Comparison of ENCODE assay signal across 14 mouse cellular contexts in the genomic region with DNA sequence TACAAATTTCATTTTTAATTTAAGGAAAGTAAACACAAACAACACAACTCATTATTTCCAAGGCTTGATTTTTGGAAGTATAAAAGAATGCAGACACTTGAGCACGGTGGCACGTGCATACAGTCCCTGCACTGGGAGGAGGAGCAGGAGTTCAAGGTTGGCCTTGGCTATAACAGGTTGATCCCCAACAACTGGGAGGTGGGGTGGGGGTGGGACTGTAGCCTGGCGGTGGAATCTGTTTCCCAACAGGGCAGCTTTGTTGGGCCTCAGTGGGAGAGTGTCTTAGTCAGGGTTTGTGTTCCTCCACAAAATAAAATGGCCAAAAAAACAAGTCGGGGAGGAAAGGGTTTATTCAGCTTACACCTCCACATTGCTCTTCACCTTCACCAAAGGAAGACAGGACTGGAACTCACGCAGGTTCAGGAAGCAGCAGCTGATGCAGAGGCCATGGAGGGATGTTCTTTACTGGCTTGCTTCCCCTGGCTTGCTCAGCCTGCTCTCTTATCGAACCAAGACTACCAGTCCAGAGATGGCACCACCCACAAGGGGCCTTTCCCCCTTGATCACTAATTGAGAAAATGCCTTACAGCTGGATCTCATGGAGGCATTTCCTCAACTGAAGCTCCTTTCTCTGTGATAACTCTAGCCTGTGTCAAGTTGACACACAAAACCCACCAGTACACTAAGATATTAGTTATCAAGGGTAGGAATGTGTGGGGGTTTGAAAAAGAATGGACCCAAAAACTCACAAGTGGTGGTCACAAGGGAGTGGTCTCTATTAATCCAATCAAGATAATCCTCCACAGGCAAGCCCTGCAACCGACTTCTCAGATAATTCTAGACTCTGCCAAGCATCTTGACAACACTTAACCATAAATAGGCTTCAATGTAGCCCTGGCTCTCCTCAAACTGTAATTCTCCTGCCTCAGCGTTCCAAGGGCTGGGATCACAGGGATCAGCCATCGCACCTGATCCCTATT. TPM values are rescaled to one million over a fixed set of nuclear protein-coding genes. Genes with fewer than 3 reads are reported as not detected.
DNase-seq lines count a peak whose midpoint lies in the region; ATAC-seq lines count a peak whose summit lies in the region.
"Had no signal": no experiment of that assay in that cellular context is flagged by ENCODE, and none has a peak within 500 bp of the region (broad histone marks: within the 10 kb centered on the region; RNA-seq: fewer than 3 reads in every experiment).

No protein-coding gene starts in this region.

- no peak overlapping the region for H3K27ac ChIP-seq in heart, embryonic 13.5 days (replicated peaks)
- no peak overlapping the region for H3K27ac ChIP-seq in neural tube, embryonic 15.5 days (replicated peaks)
- H3K27ac ChIP-seq: limb, embryonic 15.5 days; stomach, postnatal 0 days had no signal

- H3K4me1 ChIP-seq in heart, embryonic 13.5 days, result peaks cover 25% of the 10 kb centered on the region
- H3K4me1 ChIP-seq in neural tube, embryonic 15.5 days, result peaks cover 35% of the 10 kb centered on the region

- no peak for DNase-seq in heart, postnatal 4 days
- peak; percentile 9 for DNase-seq in spleen, adult 12 weeks (ENCODE audit: low spot score)
- DNase-seq in spleen, postnatal 36 days (ENCODE audit: low spot score in 2 of 2), result no peak
- peak; percentile 54 for DNase-seq in liver
- no peak for DNase-seq in layer of hippocampus, postnatal 14 days (ENCODE audit: low spot score in 2 of 2)
- no peak for DNase-seq in frontal cortex, adult 2 months (ENCODE audit: extremely low spot score in 1 of 2, low spot score in 1 of 2)
- DNase-seq: B cell, adult 2 months; cerebellum, adult 2 months; heart, postnatal 36 days; kidney, adult 11 months had no signal

- WGBS in heart, embryonic 13.5 days, result 67% methylated on average over 9 of the region's 9 CpGs
- 88% methylated on average over 9 of the region's 9 CpGs for WGBS in neural tube, embryonic 15.5 days

- ATAC-seq in heart, embryonic 13.5 days (ENCODE audit: extremely low read depth, insufficient number of reproducible peaks, low FRiP score, low TSS enrichment), result no peak
- ATAC-seq in neural tube, embryonic 15.5 days (ENCODE audit: low FRiP score), result no peak

- H3K9me3 ChIP-seq in heart, embryonic 13.5 days, result no peaks in the 10 kb centered on the region
- no peaks in the 10 kb centered on the region for H3K9me3 ChIP-seq in neural tube, embryonic 15.5 days (replicated peaks)
- H3K9me3 ChIP-seq: limb, embryonic 15.5 days had no signal

- H3K4me3 ChIP-seq in heart, embryonic 13.5 days, result peak overlapping the region; percentile 96; the same call in 1 of the 2 replicates
- no peak overlapping the region for H3K4me3 ChIP-seq in neural tube, embryonic 15.5 days (replicated peaks)

- H3K27me3 ChIP-seq in heart, embryonic 13.5 days (replicated peaks), result no peaks in the 10 kb centered on the region
- no peaks in the 10 kb centered on the region for H3K27me3 ChIP-seq in neural tube, embryonic 15.5 days (replicated peaks)
- H3K27me3 ChIP-seq: limb, embryonic 15.5 days had no signal

- peak overlapping the region; percentile 89 for H3K4me2 ChIP-seq in heart, embryonic 13.5 days
- H3K4me2 ChIP-seq in neural tube, embryonic 15.5 days, result peak overlapping the region; percentile 73; the same call in 1 of the 2 replicates

- H3K36me3 ChIP-seq in heart, embryonic 13.5 days, result peaks cover 59% of the 10 kb centered on the region
- H3K36me3 ChIP-seq in neural tube, embryonic 15.5 days, result peaks cover 50% of the 10 kb centered on the region

- no peak overlapping the region for H3K9ac ChIP-seq in heart, embryonic 13.5 days
- no peak overlapping the region for H3K9ac ChIP-seq in neural tube, embryonic 15.5 days (replicated peaks)
- H3K9ac ChIP-seq: limb, embryonic 15.5 days had no signal

RNA-seq across cellular contexts. Expression of a gene that starts 1.7 kb away (rescaled TPM):
- polyA plus RNA-seq in heart, embryonic 13.5 days (2015; fragmentation: Nextera tagmentation; extraction: Ambion mirVana), result 26.8 and 27.2 TPM in 2 replicates
- total RNA-seq in heart, postnatal 4 days (2021), result 10 to 100 TPM; 15.2 to 17.0 TPM
- 37.3 and 38.6 TPM in 2 replicates for polyA plus RNA-seq in neural tube, embryonic 15.5 days (2015; fragmentation: Nextera tagmentation; extraction: Ambion mirVana)
- 10 to 100 TPM; 24.3 to 25.8 TPM for total RNA-seq in layer of hippocampus, postnatal 14 days (2021)
- 25.2 and 25.4 TPM in 2 replicates for polyA plus RNA-seq in frontal cortex, adult 2 months (2012; rRNA removed)

RNA-seq across cellular contexts. Expression of a gene that starts 1.9 kb away (rescaled TPM):
- 24.4 and 25.5 TPM in 2 replicates for polyA plus RNA-seq in heart, embryonic 13.5 days (2015; fragmentation: Nextera tagmentation; extraction: Ambion mirVana)
- total RNA-seq in heart, postnatal 4 days (2021), result 10 to 100 TPM; 32.5 to 35.4 TPM
- 41.8 and 43.1 TPM in 2 replicates for polyA plus RNA-seq in neural tube, embryonic 15.5 days (2015; fragmentation: Nextera tagmentation; extraction: Ambion mirVana)
- 10 to 100 TPM; 82.3 to 87.7 TPM for total RNA-seq in layer of hippocampus, postnatal 14 days (2021)
- polyA plus RNA-seq in frontal cortex, adult 2 months (2012; rRNA removed), result 59.4 and 60.1 TPM in 2 replicates

Comparison
In these comparisons a context has a peak if more than half of its experiments do, and no peak if none do; other contexts are left out.
1. DNase-seq: peak in spleen, adult 12 weeks (single experiment) and liver (single experiment); none in heart, postnatal 4 days (single experiment), spleen, postnatal 36 days (0 of 2), layer of hippocampus, postnatal 14 days (0 of 2) and frontal cortex, adult 2 months (0 of 2).